16 mouse cellular contexts compared by ENCODE assay signal in the genomic region with DNA sequence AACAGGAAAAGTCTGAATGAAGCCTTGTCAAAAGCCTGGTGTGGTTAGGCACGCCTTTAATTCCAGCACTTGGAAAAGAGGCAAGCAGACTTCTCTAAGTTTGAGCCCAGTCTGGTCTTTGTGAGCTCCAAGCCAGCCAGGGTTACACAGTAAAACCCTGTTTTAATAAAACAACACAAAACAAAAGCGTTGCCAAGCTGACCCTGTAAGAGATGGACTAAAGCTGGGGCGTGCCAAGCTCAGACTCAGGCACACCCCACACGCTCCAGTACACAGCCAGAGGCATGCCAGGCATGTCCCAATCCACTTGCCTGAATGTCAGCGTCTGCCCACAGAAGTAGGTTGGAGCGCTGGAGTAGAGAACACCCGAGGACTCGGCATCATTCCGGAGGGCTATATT. TPM values are rescaled to one million over a fixed set of nuclear protein-coding genes. Genes with fewer than 3 reads are reported as not detected.
DNase-seq lines count a peak whose midpoint lies in the region; ATAC-seq and TF ChIP-seq lines count a peak whose summit lies in the region.
"Had no signal": no experiment of that assay in that cellular context is flagged by ENCODE, and none has a peak within 500 bp of the region (broad histone marks: within the 10 kb centered on the region; RNA-seq: fewer than 3 reads in every experiment).

No protein-coding gene starts in this region.

- no peaks in the 10 kb centered on the region for H3K27me3 ChIP-seq in heart, embryonic 15.5 days
- no peaks in the 10 kb centered on the region for H3K27me3 ChIP-seq in Patski
- H3K27me3 ChIP-seq: embryonic facial prominence, embryonic 15.5 days; liver, embryonic 15.5 days had no signal

- H3K4me1 ChIP-seq in heart, embryonic 15.5 days (replicated peaks), result peaks cover 16% of the 10 kb centered on the region; the same call in 1 of the 2 replicates
- H3K4me1 ChIP-seq: embryonic facial prominence, embryonic 15.5 days; liver, embryonic 15.5 days had no signal

- no peak overlapping the region for H3K4me2 ChIP-seq in heart, embryonic 15.5 days
- H3K4me2 ChIP-seq: embryonic facial prominence, embryonic 15.5 days; liver, embryonic 15.5 days had no signal

- intact Hi-C loops in heart, postnatal 25 days (cut with DNase I), result no loop called here

- TF ChIP-seq CTCF in Patski (IDR thresholded peaks at IDR 0.05), result no peak

- POLR2A ChIA-PET in Patski (lab: Charles Lee), result no interaction called here

- no peak overlapping the region for H3K4me3 ChIP-seq in heart, embryonic 15.5 days
- H3K4me3 ChIP-seq: embryonic facial prominence, embryonic 15.5 days; liver, embryonic 15.5 days had no signal

- DNase-seq in heart, postnatal 25 days (ENCODE audit: low spot score), result no peak
- no peak for DNase-seq in Patski (ENCODE audit: low read depth, low spot score)
- DNase-seq in kidney, postnatal 10 days, result peak; percentile 47
- DNase-seq in lung, postnatal 10 days, result peak; percentile 33
- DNase-seq in cerebellum, adult 8-10 months, result no peak
- DNase-seq in adrenal gland, adult (ENCODE audit: inconsistent age in 2 of 2, low spot score in 1 of 2), result no peak
- DNase-seq: cerebellum, adult 9-11 months; gastrocnemius, postnatal 10 days; thymus, adult 2 months had no signal

- peak; percentile 80 for ATAC-seq in heart, embryonic 15.5 days (replicated peaks; ENCODE audit: insufficient number of reproducible peaks, insufficient read depth, low FRiP score, low read depth)
- peak; percentile 82 for ATAC-seq in Patski
- ATAC-seq in megakaryocyte progenitor cell, adult 5-6 weeks (replicated peaks; ENCODE audit: poor library complexity), result no peak
- ATAC-seq: hindbrain, postnatal 0 days; midbrain, embryonic 16.5 days had no signal

- no peak overlapping the region for H3K9ac ChIP-seq in heart, embryonic 15.5 days
- H3K9ac ChIP-seq: embryonic facial prominence, embryonic 15.5 days; liver, embryonic 15.5 days had no signal

- H3K36me3 ChIP-seq in heart, embryonic 15.5 days, result peaks cover 62% of the 10 kb centered on the region

- in situ Hi-C loops in Patski (cut with MboI; ENCODE audit: low pct_unique_long_range_greater_than_20kb), result no loop called here

- CTCF ChIA-PET in Patski (lab: Charles Lee), result interaction anchor here (1.2 to 1.7 kb wide), 3 partner anchors 11 to 31 kb away, joined by 3 to 4 read pairs (median 3); no protein-coding TSS in a partner anchor

- 58% methylated on average over 9 of the region's 9 CpGs for WGBS in heart, embryonic 15.5 days

- H3K9me3 ChIP-seq in heart, embryonic 15.5 days (replicated peaks), result no peaks in the 10 kb centered on the region
- H3K9me3 ChIP-seq: embryonic facial prominence, embryonic 15.5 days; liver, embryonic 15.5 days had no signal

- peak overlapping the region; percentile 57; the same call in 1 of the 2 replicates for H3K27ac ChIP-seq in heart, embryonic 15.5 days
- H3K27ac ChIP-seq: embryonic facial prominence, embryonic 15.5 days; hindbrain, postnatal 0 days; kidney, postnatal 0 days; liver, embryonic 15.5 days had no signal

RNA-seq across cellular contexts. Expression of gene Crlf3, which starts 24.6 kb away (rescaled TPM):
- 29.2 and 37.4 TPM in 2 replicates for polyA plus RNA-seq in heart, embryonic 15.5 days (2015; fragmentation: Nextera tagmentation; extraction: Ambion mirVana)
- total RNA-seq in heart, postnatal 25 days (2021), result 10 to 100 TPM; 13.5 to 14.3 TPM
- polyA plus RNA-seq in Patski (2021), result 27.9 TPM
- 65.2 and 69.4 TPM in 2 replicates for total RNA-seq in megakaryocyte progenitor cell, adult 5-6 weeks (2015)
- 87.4 and 95.7 TPM in 2 replicates for total RNA-seq in megakaryocyte progenitor cell, adult 5-6 weeks (2017)

RNA-seq across cellular contexts. Expression of gene Atad5, which starts 33.1 kb away (rescaled TPM):
- 4.4 and 4.7 TPM in 2 replicates for polyA plus RNA-seq in heart, embryonic 15.5 days (2015; fragmentation: Nextera tagmentation; extraction: Ambion mirVana)
- under 1 TPM; 0.86 to 0.89 TPM for total RNA-seq in heart, postnatal 25 days (2021)
- polyA plus RNA-seq in Patski (2021), result 4.5 TPM
- 37.0 and 42.8 TPM in 2 replicates for total RNA-seq in megakaryocyte progenitor cell, adult 5-6 weeks (2015)
- total RNA-seq in megakaryocyte progenitor cell, adult 5-6 weeks (2017), result 28.2 and 42.1 TPM in 2 replicates

Comparison
In these comparisons a context has a peak if more than half of its experiments do, and no peak if none do; other contexts are left out.
1. DNase-seq: peak in kidney, postnatal 10 days (single experiment) and lung, postnatal 10 days (single experiment); none in heart, postnatal 25 days (single experiment), Patski (single experiment), cerebellum, adult 8-10 months (single experiment) and adrenal gland, adult (0 of 2).
2. RNA of gene Crlf3, which starts 24.6 kb away (total RNA-seq): 65.2 to 95.7 TPM in megakaryocyte progenitor cell, adult 5-6 weeks; 13.5 to 14.3 TPM in heart, postnatal 25 days; every median in the first group is over 4 times any median in the second.
3. RNA of gene Atad5, which starts 33.1 kb away (total RNA-seq): 28.2 to 42.8 TPM in megakaryocyte progenitor cell, adult 5-6 weeks; 0.86 to 0.89 TPM in heart, postnatal 25 days; every median in the first group is over 10 times any median in the second.